Mouse (Mus musculus) midbrain, embryonic 11.5 days (tissue): ENCODE data around the gene Hoxa6. TPM values are rescaled to one million over a fixed set of nuclear protein-coding genes. Genes with fewer than 3 reads are reported as not detected.

Experiments
- ATAC-seq: fragments of 200-750 bp; cut with Nextera tagmentation; 2 replicates; pipeline ENCODE4 v1.8.0; 2017; ENCODE audit warnings: moderate TSS enrichment, moderate library complexity; ENCODE audit not compliant: low FRiP score
- DNase-seq: peaks from one replicate; pipeline ENCODE4 v3.0.0; 2015; ENCODE audit warnings: low spot score; ENCODE audit errors: missing footprints
- H3K27ac ChIP-seq: fragments of 300-500 bp; sonication (generic); 2 replicates; pipeline ENCODE4 v1.5.1; 2014; ENCODE audit warnings: low read depth, low read length
- H3K27me3 ChIP-seq: fragments of 300-500 bp; sonication (generic); 2 replicates; pipeline ENCODE4 v1.6.1; 2014; ENCODE audit warnings: mild to moderate bottlenecking, low read length, moderate library complexity, mixed read lengths; ENCODE audit not compliant: control insufficient read depth, insufficient read depth
- H3K36me3 ChIP-seq: fragments of 300-500 bp; sonication (generic); 2 replicates; pipeline ENCODE4 v1.6.1; 2014; ENCODE audit warnings: mild to moderate bottlenecking, low read length, moderate library complexity, mixed read lengths; ENCODE audit not compliant: control insufficient read depth, insufficient read depth
- H3K4me1 ChIP-seq: fragments of 300-500 bp; sonication (generic); 2 replicates; pipeline ENCODE4 v1.6.1; 2014; ENCODE audit warnings: low read length; ENCODE audit not compliant: control insufficient read depth, insufficient read depth
- H3K4me2 ChIP-seq: fragments of 300-500 bp; sonication (generic); 2 replicates; pipeline ENCODE4 v1.6.1; 2014; ENCODE audit warnings: mild to moderate bottlenecking, moderate library complexity
- H3K4me3 ChIP-seq: fragments of 300-500 bp; sonication (generic); 2 replicates; pipeline ENCODE4 v1.5.1; 2014; ENCODE audit warnings: low read depth, low read length
- H3K9ac ChIP-seq: fragments of 300-500 bp; sonication (generic); 2 replicates; pipeline ENCODE4 v1.6.1; 2014; ENCODE audit warnings: low read length
- H3K9me3 ChIP-seq: fragments of 300-500 bp; sonication (generic); 2 replicates; pipeline ENCODE4 v1.6.1; 2016; ENCODE audit warnings: low read length; ENCODE audit not compliant: control insufficient read depth
- WGBS: fragments of 180-500 bp; shearing (Covaris S2); extraction: QIAGEN DNeasy Blood & Tissue Kit; methylation state at CpG from one replicate; pipeline ENCODE4 v1.1.7; 2014; 5-methylcytosine and 5-hydroxymethylcytosine counted together
- polyA plus RNA-seq: library from polyadenylated mRNA; unstranded; fragments of >200 nt; fragmentation: Nextera tagmentation; extraction: Ambion mirVana; gene quantifications from 2 replicates; pipeline ENCODE4 v1.2.1, GENCODE M21; 2014

Hoxa6 gene
- polyA plus RNA-seq, 1 experiment from 2014 or later: not detected

GRCm38 (mm10) chr6:52211170-52211935 lies 2.8 kb upstream of the Hoxa6 start:
- WGBS: under 1% methylated on average over 37 of the region's 37 CpGs
- Histone ChIP-seq H3K27ac (no peak overlapping the region), H3K4me3 (no peak overlapping the region), H3K36me3 (no peaks in the 10 kb centered on the region), H3K27me3 (peaks cover 100% of the 10 kb centered on the region), H3K4me1 (no peaks in the 10 kb centered on the region; the same call in 1 of the 2 replicates), H3K9ac (no peak overlapping the region), H3K4me2 (no peak overlapping the region), H3K9me3 (no peaks in the 10 kb centered on the region)
- DNase-seq (peak; percentile 99), ATAC-seq (peak; percentile 58; the same call in 1 of the 2 replicates)

GRCm38 (mm10) chr6:52209685-52210046 lies 1.1 kb upstream of the Hoxa6 start:
- DNase-seq: no peak
- WGBS: 7% methylated on average over 12 of the region's 12 CpGs

GRCm38 (mm10) chr6:52208868-52209684 lies 554 bp upstream of the Hoxa6 start:
- Histone ChIP-seq H3K9me3 (no peaks in the 10 kb centered on the region), H3K27me3 (peaks cover 100% of the 10 kb centered on the region), H3K27ac (no peak overlapping the region), H3K4me1 (peaks cover 4% of the 10 kb centered on the region), H3K4me2 (no peak overlapping the region), H3K36me3 (no peaks in the 10 kb centered on the region), H3K9ac (no peak overlapping the region), H3K4me3 (no peak overlapping the region)
- ATAC-seq (no peak), DNase-seq (peak; percentile 94)
- 2% methylated on average over 18 of the region's 18 CpGs for WGBS

More at GRCm38 (mm10) chr6:52209685-52210046, 1.1 kb upstream of the Hoxa6 start:
- no peak for ATAC-seq
- Histone ChIP-seq H3K4me3 (no peak overlapping the region), H3K9me3 (no peaks in the 10 kb centered on the region), H3K9ac (no peak overlapping the region), H3K4me1 (no peaks in the 10 kb centered on the region; the same call in 1 of the 2 replicates), H3K4me2 (no peak overlapping the region), H3K36me3 (no peaks in the 10 kb centered on the region), H3K27me3 (peaks cover 100% of the 10 kb centered on the region), H3K27ac (no peak overlapping the region)

- Histone ChIP-seq H3K9ac (no peak overlapping the region), H3K27me3 (peaks cover 100% of the 10 kb centered on the region), H3K4me3 (no peak overlapping the region), H3K27ac (no peak overlapping the region), H3K4me2 (no peak overlapping the region), H3K36me3 (no peaks in the 10 kb centered on the region), H3K4me1 (peaks cover 7% of the 10 kb centered on the region), H3K9me3 (no peaks in the 10 kb centered on the region)
- DNase-seq: no peak
- no peak for ATAC-seq
Observed at GRCm38 (mm10) chr6:52207684-52207976, 892 bp downstream of the Hoxa6 start.

GRCm38 (mm10) chr6:52206882-52207683 lies 1.4 kb downstream of the Hoxa6 start:
- DNase-seq (no peak), ATAC-seq (no peak)
- H3K27ac ChIP-seq: no peak overlapping the region
- H3K36me3 ChIP-seq: no peaks in the 10 kb centered on the region
- no peak overlapping the region for H3K9ac ChIP-seq
- H3K4me1 ChIP-seq: peaks cover 7% of the 10 kb centered on the region
- H3K27me3 ChIP-seq: peaks cover 100% of the 10 kb centered on the region
- 5% methylated on average over 4 of the region's 4 CpGs for WGBS
- H3K9me3 ChIP-seq: no peaks in the 10 kb centered on the region
- H3K4me2 ChIP-seq: no peak overlapping the region
- H3K4me3 ChIP-seq: no peak overlapping the region

- Histone ChIP-seq H3K9ac (no peak overlapping the region), H3K4me2 (no peak overlapping the region), H3K9me3 (no peaks in the 10 kb centered on the region), H3K4me1 (peaks cover 7% of the 10 kb centered on the region), H3K27ac (no peak overlapping the region), H3K27me3 (peaks cover 100% of the 10 kb centered on the region), H3K4me3 (no peak overlapping the region), H3K36me3 (no peaks in the 10 kb centered on the region)
- peak; percentile 95 for DNase-seq
- under 1% methylated on average over 55 of the region's 55 CpGs for WGBS
- no peak for ATAC-seq
Observed at GRCm38 (mm10) chr6:52205638-52206621, 2.6 kb downstream of the Hoxa6 start.

- Histone ChIP-seq H3K9me3 (no peaks in the 10 kb centered on the region), H3K4me1 (peaks cover 7% of the 10 kb centered on the region), H3K27ac (no peak overlapping the region), H3K27me3 (peaks cover 100% of the 10 kb centered on the region), H3K36me3 (no peaks in the 10 kb centered on the region), H3K9ac (no peak overlapping the region), H3K4me3 (no peak overlapping the region), H3K4me2 (no peak overlapping the region)
- ATAC-seq (no peak), DNase-seq (peak; percentile 97)
- WGBS: 5% methylated on average over 14 of the region's 14 CpGs
Observed at GRCm38 (mm10) chr6:52205221-52205620, 3.3 kb downstream of the Hoxa6 start.

- H3K4me1 ChIP-seq: peaks cover 7% of the 10 kb centered on the region
- H3K9ac ChIP-seq: no peak within 1 kb of the TSS
- DNase-seq (peak; percentile 97), ATAC-seq (no peak)
- H3K36me3 ChIP-seq: no peaks in the 10 kb centered on the region
- peaks cover 100% of the 10 kb centered on the region for H3K27me3 ChIP-seq
- no peaks in the 10 kb centered on the region for H3K9me3 ChIP-seq
- H3K27ac ChIP-seq: no peak within 1 kb of the TSS
- H3K4me2 ChIP-seq: peak within 1 kb of the TSS; percentile 22
- under 1% methylated on average over 65 of the region's 65 CpGs for WGBS
- peak within 1 kb of the TSS; percentile 10 for H3K4me3 ChIP-seq
Observed at GRCm38 (mm10) chr6:52204050-52204752, 4.3 kb downstream of the Hoxa6 start, which contains the start of gene Hoxa5. Gene Hoxa5, minus strand, starts transcription at chr6:52204587.
